Mouse (Mus musculus) telencephalon, adult 2 months (tissue): ENCODE measurements at regions not wholly inside any gene's neighbourhood (a gene's known extent, or its start where the extent isn't known, plus 50 kb on each side); places are given as distances from the start of the nearest gene placed in this dataset.

Experiments used
- DNase-seq: peaks from one replicate; pipeline ENCODE4 v3.0.0-alpha.2; 2011; ENCODE audit warnings: low read depth, low spot score

GRCm38 (mm10) chr12:96617226-96617625, 925.2 kb downstream of the Flrt2 start:
- DNase-seq, result no peak
